36 mouse cellular contexts compared by ENCODE assay signal in the genomic region with DNA sequence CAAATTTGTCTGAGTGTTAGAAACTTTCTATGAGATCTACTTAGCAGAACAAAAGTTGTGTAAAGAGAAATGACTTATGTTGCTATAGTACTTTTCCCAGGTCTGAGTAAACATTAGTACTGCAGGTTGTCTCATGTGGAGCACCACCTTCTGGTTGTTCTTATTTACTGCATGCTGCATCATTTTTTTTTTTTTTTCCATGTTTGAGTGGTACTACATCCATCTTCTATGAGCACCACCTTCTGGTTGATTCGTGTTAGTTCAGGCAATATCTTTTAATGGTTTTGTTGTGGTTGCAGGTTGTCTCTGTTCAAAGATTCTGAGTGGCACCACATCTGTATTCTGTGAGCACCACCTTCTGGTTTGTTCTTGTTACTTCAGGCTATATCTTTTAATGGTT. TPM values are rescaled to one million over a fixed set of nuclear protein-coding genes. Genes with fewer than 3 reads are reported as not detected.
"Had no signal": no experiment of that assay in that cellular context is flagged by ENCODE, and none has a peak within 500 bp of the region (broad histone marks: within the 10 kb centered on the region; RNA-seq: fewer than 3 reads in every experiment).

No protein-coding gene starts in this region.

RNA-seq across cellular contexts. Expression of a gene that starts 7.0 kb away (rescaled TPM):
- total RNA-seq: gastrocnemius, adult 2 months; gastrocnemius, postnatal 10 days; gastrocnemius, postnatal 25 days; gastrocnemius, postnatal 4 days; granulocyte monocyte progenitor cell, adult 5-6 weeks; heart, adult 18-20 months; heart, adult 8-10 months; heart, postnatal 10 days; heart, postnatal 25 days; heart, postnatal 4 days; layer of hippocampus, adult 18-20 months; layer of hippocampus, adult 8-10 months; layer of hippocampus, postnatal 14 days; layer of hippocampus, postnatal 36 days; left cerebral cortex, adult 18-20 months; left cerebral cortex, postnatal 14 days; left cerebral cortex, postnatal 36 days had no signal
- polyA plus RNA-seq: heart, embryonic 10.5 days; heart, embryonic 12.5 days; heart, embryonic 14.5 days; heart, embryonic 16.5 days; hindbrain, embryonic 10.5 days; hindbrain, embryonic 12.5 days; hindbrain, embryonic 14.5 days; hindbrain, embryonic 16.5 days; intestine, embryonic 14.5 days; intestine, embryonic 16.5 days; kidney, adult 2 months; kidney, embryonic 15.5 days; kidney, postnatal 0 days; large intestine, adult 2 months; limb, embryonic 10.5 days; limb, embryonic 12.5 days; limb, embryonic 14.5 days; liver, embryonic 11.5 days; liver, embryonic 13.5 days had no signal

RNA-seq across cellular contexts. Expression of a gene that starts 31.4 kb away (rescaled TPM):
- total RNA-seq: gastrocnemius, adult 2 months; gastrocnemius, postnatal 10 days; gastrocnemius, postnatal 25 days; gastrocnemius, postnatal 4 days; granulocyte monocyte progenitor cell, adult 5-6 weeks; heart, adult 18-20 months; heart, adult 8-10 months; heart, postnatal 10 days; heart, postnatal 25 days; heart, postnatal 4 days; layer of hippocampus, adult 18-20 months; layer of hippocampus, adult 8-10 months; layer of hippocampus, postnatal 14 days; layer of hippocampus, postnatal 36 days; left cerebral cortex, adult 18-20 months; left cerebral cortex, postnatal 14 days; left cerebral cortex, postnatal 36 days had no signal
- polyA plus RNA-seq: heart, embryonic 10.5 days; heart, embryonic 12.5 days; heart, embryonic 14.5 days; heart, embryonic 16.5 days; hindbrain, embryonic 10.5 days; hindbrain, embryonic 12.5 days; hindbrain, embryonic 14.5 days; hindbrain, embryonic 16.5 days; intestine, embryonic 14.5 days; intestine, embryonic 16.5 days; kidney, adult 2 months; large intestine, adult 2 months; limb, embryonic 10.5 days; limb, embryonic 12.5 days; limb, embryonic 14.5 days; liver, embryonic 11.5 days; liver, embryonic 13.5 days had no signal
